Mouse (Mus musculus): ENCODE results near the gene Lamc2. TPM values are rescaled to one million over a fixed set of nuclear protein-coding genes. Genes with fewer than 3 reads are reported as not detected.
A peak's percentile ranks its signal among the peaks of the same experiment; 100 is the strongest.

The Lamc2 gene
- total and polyA plus RNA-seq, 2 experiments: 0.05 to 0.18 TPM

- no peaks in the 10 kb centered on the region for H3K36me3 ChIP-seq (ENCODE audit: control insufficient read depth, insufficient read depth, low read length)
- TF ChIP-seq POLR2A (IDR thresholded peaks at IDR 0.05; ENCODE audit: extremely low read depth, insufficient read depth, low read length): no peak
- TF ChIP-seq CTCF (IDR thresholded peaks at IDR 0.05; ENCODE audit: low read depth, low read length): no peak
- DNase-seq (ENCODE audit: extremely low read depth, low read depth, low spot score): no peak
- no peaks in the 10 kb centered on the region for H3K4me1 ChIP-seq (ENCODE audit: control insufficient read depth, insufficient read depth, low read length)
- WGBS: 34% methylated on average over 8 of the region's 8 CpGs
- H3K27me3 ChIP-seq (ENCODE audit: control insufficient read depth, insufficient read depth, low read length): no peaks in the 10 kb centered on the region
- no peak overlapping the region for H3K4me3 ChIP-seq (ENCODE audit: insufficient read depth, low read depth, low read length)
- H3K27ac ChIP-seq (replicated peaks; ENCODE audit: insufficient read depth, low read depth, low read length): no peak overlapping the region
- H3K79me2 ChIP-seq (ENCODE audit: control insufficient read depth, insufficient read depth, low read length): no peaks in the 10 kb centered on the region
- no peak overlapping the region for H3K9ac ChIP-seq (ENCODE audit: low read depth, low read length)
Measured at GRCm38 (mm10) chr1:153140747-153141228, 45.5 kb downstream of the Lamc2 start.

GRCm38 (mm10) chr1:153140265-153140664, 46.0 kb downstream of the Lamc2 start:
- H3K4me1 ChIP-seq (ENCODE audit: control insufficient read depth, insufficient read depth, low read length): no peaks in the 10 kb centered on the region
- no peaks in the 10 kb centered on the region for H3K79me2 ChIP-seq (ENCODE audit: control insufficient read depth, insufficient read depth, low read length)
- H3K36me3 ChIP-seq (ENCODE audit: control insufficient read depth, insufficient read depth, low read length): no peaks in the 10 kb centered on the region
- no peak overlapping the region for H3K9ac ChIP-seq (ENCODE audit: low read depth, low read length)
- no peak overlapping the region for H3K27ac ChIP-seq (replicated peaks; ENCODE audit: insufficient read depth, low read depth, low read length)
- DNase-seq (ENCODE audit: extremely low read depth, low read depth, low spot score): no peak
- H3K27me3 ChIP-seq (ENCODE audit: control insufficient read depth, insufficient read depth, low read length): no peaks in the 10 kb centered on the region
- 79% methylated on average over 11 of the region's 11 CpGs for WGBS
- H3K4me3 ChIP-seq (ENCODE audit: insufficient read depth, low read depth, low read length): no peak overlapping the region
- TF ChIP-seq CTCF (IDR thresholded peaks at IDR 0.05; ENCODE audit: low read depth, low read length) (no peak), POLR2A (IDR thresholded peaks at IDR 0.05; ENCODE audit: extremely low read depth, insufficient read depth, low read length) (no peak)

GRCm38 (mm10) chr1:153139635-153140034, 46.6 kb downstream of the Lamc2 start:
- Histone ChIP-seq H3K27ac (replicated peaks; ENCODE audit: insufficient read depth, low read depth, low read length) (no peak overlapping the region), H3K36me3 (ENCODE audit: control insufficient read depth, insufficient read depth, low read length) (no peaks in the 10 kb centered on the region), H3K27me3 (ENCODE audit: control insufficient read depth, insufficient read depth, low read length) (no peaks in the 10 kb centered on the region), H3K4me1 (ENCODE audit: control insufficient read depth, insufficient read depth, low read length) (no peaks in the 10 kb centered on the region), H3K4me3 (ENCODE audit: insufficient read depth, low read depth, low read length) (no peak overlapping the region), H3K9ac (ENCODE audit: low read depth, low read length) (no peak overlapping the region), H3K79me2 (ENCODE audit: control insufficient read depth, insufficient read depth, low read length) (no peaks in the 10 kb centered on the region)
- no peak for DNase-seq (ENCODE audit: extremely low read depth, low read depth, low spot score)
- 68% methylated on average over 7 of the region's 7 CpGs for WGBS
- TF ChIP-seq POLR2A (IDR thresholded peaks at IDR 0.05; ENCODE audit: extremely low read depth, insufficient read depth, low read length) (no peak), CTCF (IDR thresholded peaks at IDR 0.05; ENCODE audit: low read depth, low read length) (no peak)

- no peak for DNase-seq (ENCODE audit: extremely low read depth, low read depth, low spot score)
- no peaks in the 10 kb centered on the region for H3K79me2 ChIP-seq (ENCODE audit: control insufficient read depth, insufficient read depth, low read length)
Measured at GRCm38 (mm10) chr1:153138486-153138885, 47.8 kb downstream of the Lamc2 start.

GRCm38 (mm10) chr1:153136647-153137046, 49.6 kb downstream of the Lamc2 start:
- H3K27ac ChIP-seq (replicated peaks; ENCODE audit: insufficient read depth, low read depth, low read length): no peak overlapping the region
- H3K4me3 ChIP-seq (ENCODE audit: insufficient read depth, low read depth, low read length): no peak overlapping the region
- H3K79me2 ChIP-seq (ENCODE audit: control insufficient read depth, insufficient read depth, low read length): no peaks in the 10 kb centered on the region
- no peaks in the 10 kb centered on the region for H3K4me1 ChIP-seq (ENCODE audit: control insufficient read depth, insufficient read depth, low read length)
- TF ChIP-seq CTCF (IDR thresholded peaks at IDR 0.05; ENCODE audit: low read depth, low read length): no peak
- no peak for TF ChIP-seq POLR2A (IDR thresholded peaks at IDR 0.05; ENCODE audit: extremely low read depth, insufficient read depth, low read length)
- 83% methylated on average over 13 of the region's 13 CpGs for WGBS
- DNase-seq (ENCODE audit: extremely low read depth, low read depth, low spot score): peak; percentile 11
- no peak overlapping the region for H3K9ac ChIP-seq (ENCODE audit: low read depth, low read length)
- no peaks in the 10 kb centered on the region for H3K36me3 ChIP-seq (ENCODE audit: control insufficient read depth, insufficient read depth, low read length)
- H3K27me3 ChIP-seq (ENCODE audit: control insufficient read depth, insufficient read depth, low read length): no peaks in the 10 kb centered on the region

More at GRCm38 (mm10) chr1:153138486-153138885, 47.8 kb downstream of the Lamc2 start:
- 81% methylated on average over 5 of the region's 5 CpGs for WGBS
- H3K27ac ChIP-seq (replicated peaks; ENCODE audit: insufficient read depth, low read depth, low read length): no peak overlapping the region
- no peaks in the 10 kb centered on the region for H3K27me3 ChIP-seq (ENCODE audit: control insufficient read depth, insufficient read depth, low read length)
- H3K9ac ChIP-seq (ENCODE audit: low read depth, low read length): no peak overlapping the region
- no peak overlapping the region for H3K4me3 ChIP-seq (ENCODE audit: insufficient read depth, low read depth, low read length)
- no peaks in the 10 kb centered on the region for H3K4me1 ChIP-seq (ENCODE audit: control insufficient read depth, insufficient read depth, low read length)
- TF ChIP-seq POLR2A (IDR thresholded peaks at IDR 0.05; ENCODE audit: extremely low read depth, insufficient read depth, low read length) (no peak), CTCF (IDR thresholded peaks at IDR 0.05; ENCODE audit: low read depth, low read length) (no peak)
- no peaks in the 10 kb centered on the region for H3K36me3 ChIP-seq (ENCODE audit: control insufficient read depth, insufficient read depth, low read length)

GRCm38 (mm10) chr1:153133865-153134781, 52.1 kb downstream of the Lamc2 start:
- Histone ChIP-seq H3K79me2 (ENCODE audit: control insufficient read depth, insufficient read depth, low read length) (no peaks in the 10 kb centered on the region), H3K4me3 (ENCODE audit: insufficient read depth, low read depth, low read length) (no peak overlapping the region), H3K36me3 (ENCODE audit: control insufficient read depth, insufficient read depth, low read length) (no peaks in the 10 kb centered on the region), H3K27me3 (ENCODE audit: control insufficient read depth, insufficient read depth, low read length) (no peaks in the 10 kb centered on the region), H3K27ac (replicated peaks; ENCODE audit: insufficient read depth, low read depth, low read length) (no peak overlapping the region), H3K9ac (ENCODE audit: low read depth, low read length) (no peak overlapping the region), H3K4me1 (ENCODE audit: control insufficient read depth, insufficient read depth, low read length) (no peaks in the 10 kb centered on the region)
- no peak for DNase-seq (ENCODE audit: extremely low read depth, low read depth, low spot score)
- TF ChIP-seq POLR2A (IDR thresholded peaks at IDR 0.05; ENCODE audit: extremely low read depth, insufficient read depth, low read length) (no peak), CTCF (IDR thresholded peaks at IDR 0.05; ENCODE audit: low read depth, low read length) (no peak)
- WGBS: 65% methylated on average over 9 of the region's 9 CpGs
